Mouse (Mus musculus) forebrain, embryonic 13.5 days (tissue): ENCODE measurements around the gene Usp30. TPM values are rescaled to one million over a fixed set of nuclear protein-coding genes. Genes with fewer than 3 reads are reported as not detected.

Source experiments
- ATAC-seq: fragments of 200-750 bp; cut with Nextera tagmentation; 2 replicates; pipeline ENCODE4 v1.8.0; 2017
- H3K27ac ChIP-seq: fragments of 300-500 bp; sonication (generic); 2 replicates; pipeline ENCODE4 v1.5.1; 2015; ENCODE audit warnings: inconsistent platforms, mild to moderate bottlenecking, moderate library complexity
- H3K27me3 ChIP-seq: fragments of 300-500 bp; sonication (generic); 2 replicates; pipeline ENCODE4 v1.6.1; 2015; ENCODE audit warnings: mild to moderate bottlenecking, inconsistent platforms
- H3K36me3 ChIP-seq: fragments of 300-500 bp; sonication (generic); 2 replicates; pipeline ENCODE4 v1.6.1; 2015; ENCODE audit warnings: mild to moderate bottlenecking, inconsistent platforms; ENCODE audit not compliant: poor library complexity, severe bottlenecking
- H3K4me1 ChIP-seq: fragments of 300-500 bp; sonication (generic); 2 replicates; pipeline ENCODE4 v1.6.1; 2015; ENCODE audit warnings: inconsistent platforms
- H3K4me2 ChIP-seq: fragments of 300-500 bp; sonication (generic); 2 replicates; pipeline ENCODE4 v1.6.1; 2015; ENCODE audit warnings: inconsistent platforms, mild to moderate bottlenecking, moderate library complexity
- H3K4me3 ChIP-seq: fragments of 300-500 bp; sonication (generic); 2 replicates; pipeline ENCODE4 v1.5.1; 2015; ENCODE audit warnings: mild to moderate bottlenecking, inconsistent platforms
- H3K9ac ChIP-seq: fragments of 300-500 bp; sonication (generic); 2 replicates; pipeline ENCODE4 v1.6.1; 2015; ENCODE audit warnings: mild to moderate bottlenecking, inconsistent platforms
- H3K9me3 ChIP-seq: fragments of 300-500 bp; sonication (generic); replicated peaks from 2 replicates; pipeline ENCODE4 v1.6.1; 2016; ENCODE audit warnings: inconsistent platforms
- WGBS: fragments of 180-500 bp; shearing (Covaris S2); methylation state at CpG from one replicate; pipeline ENCODE4 v1.1.7; 2015; 5-methylcytosine and 5-hydroxymethylcytosine counted together
- polyA plus RNA-seq: library from polyadenylated mRNA; unstranded; fragments of >200 nt; fragmentation: Nextera tagmentation; extraction: Ambion mirVana; gene quantifications from 2 replicates; pipeline ENCODE4 v1.2.1, GENCODE M21; 2015

The Usp30 gene
- polyA plus RNA-seq, 1 experiment from 2014 or later, result 16.2 TPM

DNA sequence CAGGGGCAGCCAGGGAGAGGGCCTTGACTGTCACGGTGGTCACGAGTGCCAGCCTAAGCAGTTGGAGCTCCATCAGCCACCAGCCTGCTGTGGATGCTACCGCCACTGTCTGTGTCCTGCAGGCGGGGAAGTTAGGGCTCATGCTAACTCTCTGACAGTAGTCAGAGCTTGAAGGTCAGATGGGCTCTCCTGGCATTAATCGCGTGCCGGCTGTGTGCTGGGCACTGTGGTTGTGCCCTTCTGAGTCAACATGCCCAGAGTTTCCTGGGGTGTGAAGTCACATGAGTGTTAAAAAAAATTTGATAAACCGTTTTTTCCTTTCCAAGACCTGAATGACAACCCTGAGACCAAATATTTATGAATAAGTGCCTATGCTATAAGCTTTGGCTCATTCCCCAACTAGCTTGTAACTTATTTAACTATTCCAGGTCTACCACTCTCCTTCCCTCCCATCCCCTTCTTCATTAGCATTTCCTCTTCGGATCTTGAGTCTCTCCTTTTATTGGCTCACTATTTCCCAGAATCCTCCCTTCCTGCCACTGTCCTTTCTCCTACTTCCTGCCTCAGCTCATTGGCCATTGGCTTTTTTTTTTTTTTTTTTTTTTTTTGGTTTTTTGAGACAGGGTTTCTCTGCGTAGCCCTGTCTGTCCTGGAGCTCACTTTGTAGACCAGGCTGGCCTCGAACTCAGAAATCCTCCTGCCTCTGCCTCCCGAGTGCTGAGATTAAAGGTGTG, 87.3 kb downstream of the Usp30 start:
- WGBS, result 88% methylated on average over 12 of the region's 12 CpGs
- Histone ChIP-seq H3K27me3 (0 out of 2 replicates have a peak, but pooled peaks cover 4% of the 10 kb centered on the region), H3K9ac (no peak overlapping the region), H3K4me2 (no peak overlapping the region), H3K27ac (no peak overlapping the region), H3K4me3 (no peak overlapping the region), H3K36me3 (no peaks in the 10 kb centered on the region), H3K4me1 (no peaks in the 10 kb centered on the region), H3K9me3 (no peaks in the 10 kb centered on the region)
- ATAC-seq, result no peak

DNA sequence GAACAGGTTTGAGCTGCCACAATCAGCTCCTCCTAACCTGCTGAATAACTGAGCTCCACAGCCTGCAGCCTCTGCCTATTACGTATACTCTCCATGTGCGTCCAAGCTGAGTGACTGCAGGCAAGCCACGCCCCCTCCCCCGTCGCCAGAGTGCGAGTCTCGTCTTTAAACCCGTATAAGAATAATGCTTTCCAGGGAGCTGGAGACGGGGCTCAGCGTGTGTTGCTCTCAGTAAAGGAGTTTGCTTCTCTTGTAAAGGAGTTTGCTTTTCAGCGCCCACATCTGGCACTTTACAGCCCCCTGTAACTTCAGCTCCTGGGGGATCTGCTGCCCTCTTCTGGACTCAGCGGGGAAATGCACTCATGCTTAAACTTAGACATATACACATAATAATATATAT, 88.2 kb downstream of the Usp30 start:
- Histone ChIP-seq H3K4me3 (peak overlapping the region; percentile 27), H3K9ac (no peak overlapping the region), H3K9me3 (no peaks in the 10 kb centered on the region), H3K27ac (no peak overlapping the region), H3K36me3 (no peaks in the 10 kb centered on the region), H3K27me3 (0 out of 2 replicates have a peak, but pooled peaks cover 4% of the 10 kb centered on the region), H3K4me2 (peak overlapping the region; percentile 41), H3K4me1 (no peaks in the 10 kb centered on the region)
- ATAC-seq, result 0 out of 2 replicates have a peak, but pooled peaks have one; percentile 51
- WGBS, result 2% methylated on average over 12 of the region's 12 CpGs

DNA sequence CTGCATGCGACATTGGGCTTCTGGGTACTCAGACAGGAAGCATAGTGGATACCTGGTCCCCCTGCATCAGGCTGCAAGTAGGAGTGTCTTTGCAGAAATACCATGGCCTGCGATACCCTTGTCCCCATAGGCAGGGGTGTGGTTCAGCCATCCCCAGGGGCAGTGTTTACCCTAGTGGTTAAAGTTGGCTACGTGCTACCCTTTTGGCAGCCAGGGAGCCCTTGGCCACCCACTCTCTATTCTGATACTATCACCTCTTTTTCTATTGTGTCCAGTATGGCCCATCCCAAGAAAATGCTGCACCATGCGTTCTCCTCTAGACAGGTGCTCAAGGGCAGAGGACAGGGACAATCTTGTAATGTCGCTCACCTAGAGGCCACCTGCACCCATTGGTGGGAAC, 89.5 kb downstream of the Usp30 start:
- Histone ChIP-seq H3K4me1 (no peaks in the 10 kb centered on the region), H3K27me3 (0 out of 2 replicates have a peak, but pooled peaks cover 4% of the 10 kb centered on the region), H3K9me3 (no peaks in the 10 kb centered on the region), H3K27ac (no peak overlapping the region), H3K4me2 (no peak overlapping the region), H3K36me3 (no peaks in the 10 kb centered on the region), H3K4me3 (no peak overlapping the region), H3K9ac (no peak overlapping the region)
- no peak for ATAC-seq
- 81% methylated on average over 5 of the region's 5 CpGs for WGBS

DNA sequence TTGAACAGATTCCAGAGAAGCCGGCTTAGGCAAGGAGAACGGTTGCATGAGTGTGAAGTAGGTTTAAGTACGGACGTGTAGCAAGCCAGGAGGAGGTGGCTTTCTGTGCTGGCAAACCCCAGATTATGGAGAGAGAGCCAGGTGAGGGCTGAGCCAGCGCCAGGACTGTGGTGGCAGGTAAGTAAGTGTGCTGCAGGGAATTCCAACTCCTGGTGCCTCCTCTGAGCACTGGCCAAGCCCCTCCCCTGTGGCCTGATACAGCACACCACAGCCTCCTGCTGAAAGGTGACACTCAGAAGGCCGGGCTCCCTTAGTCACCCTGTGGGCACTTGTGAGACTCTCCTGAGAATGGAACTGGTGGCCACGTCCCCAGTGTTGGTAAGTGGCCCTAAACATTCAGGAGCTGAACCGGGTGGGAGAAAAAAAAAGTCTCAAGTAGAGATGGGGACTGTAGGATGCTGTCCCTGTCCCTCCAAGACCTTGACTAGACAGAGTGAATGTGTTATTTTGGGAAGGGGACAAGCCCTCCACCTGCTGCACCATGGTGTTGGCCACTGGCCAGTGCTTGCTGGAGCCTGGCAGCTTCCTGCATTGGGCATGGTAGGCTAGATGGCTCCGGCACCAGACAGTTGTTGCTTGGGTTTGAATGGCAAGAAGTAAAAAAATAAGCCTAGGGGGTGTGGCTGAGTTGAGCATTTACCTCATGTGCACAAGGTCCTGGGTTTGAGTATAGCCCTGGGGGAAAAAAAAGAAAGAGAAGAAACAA, 90.1 kb downstream of the Usp30 start:
- WGBS, result 64% methylated on average over 9 of the region's 9 CpGs
- Histone ChIP-seq H3K4me1 (no peaks in the 10 kb centered on the region), H3K4me3 (no peak overlapping the region), H3K4me2 (no peak overlapping the region), H3K27me3 (0 out of 2 replicates have a peak, but pooled peaks cover 4% of the 10 kb centered on the region), H3K36me3 (no peaks in the 10 kb centered on the region), H3K9me3 (no peaks in the 10 kb centered on the region), H3K27ac (no peak overlapping the region), H3K9ac (no peak overlapping the region)
- no peak for ATAC-seq

DNA sequence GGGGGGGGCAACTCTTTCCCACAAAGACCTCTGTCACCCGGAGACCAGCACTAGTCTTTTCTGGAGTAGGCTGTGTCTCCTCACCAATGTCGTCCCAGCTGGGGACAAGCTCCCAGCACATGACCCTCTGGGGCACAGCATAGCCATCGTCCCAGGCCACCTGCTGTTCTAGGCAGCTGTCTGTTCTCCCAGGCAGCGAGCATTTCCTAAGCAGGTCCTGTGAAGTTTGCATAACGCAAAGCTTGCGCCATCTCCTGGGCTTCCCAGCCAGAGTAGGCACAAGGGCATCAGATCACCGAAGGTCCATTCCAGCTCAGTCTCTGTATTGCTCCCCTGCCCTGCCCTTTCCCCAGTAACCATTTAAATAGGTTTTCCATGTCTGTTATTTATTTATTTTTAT, 92.0 kb downstream of the Usp30 start:
- Histone ChIP-seq H3K36me3 (no peaks in the 10 kb centered on the region), H3K27me3 (0 out of 2 replicates have a peak, but pooled peaks cover 4% of the 10 kb centered on the region), H3K4me2 (no peak overlapping the region), H3K4me3 (no peak overlapping the region), H3K27ac (no peak overlapping the region), H3K9ac (no peak overlapping the region), H3K9me3 (no peaks in the 10 kb centered on the region), H3K4me1 (no peaks in the 10 kb centered on the region)
- no peak for ATAC-seq
- 55% methylated on average over 7 of the region's 7 CpGs for WGBS

DNA sequence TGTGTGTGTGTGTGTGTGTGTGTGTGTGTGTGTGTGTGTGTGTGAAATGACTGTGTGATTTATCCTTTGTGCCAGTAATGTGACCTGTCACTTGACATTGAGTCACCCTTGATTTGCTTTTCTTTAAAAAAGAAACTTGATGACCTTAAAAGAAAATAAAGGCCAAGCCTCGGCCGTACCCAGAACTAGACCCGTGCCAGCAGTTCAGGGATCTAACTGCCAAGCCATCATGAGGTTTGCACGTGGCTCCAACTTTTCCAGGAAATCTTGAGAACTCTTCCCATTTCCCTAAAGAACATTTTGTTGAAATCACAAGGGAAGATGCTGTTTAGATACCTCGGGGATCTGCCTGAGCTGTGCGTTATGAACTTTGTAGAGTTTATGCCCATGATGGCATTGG, 96.2 kb downstream of the Usp30 start:
- H3K27ac ChIP-seq, result no peak overlapping the region
- WGBS, result 87% methylated on average over 6 of the region's 6 CpGs
- no peak for ATAC-seq
- H3K27me3 ChIP-seq, result no peaks in the 10 kb centered on the region
- H3K4me2 ChIP-seq, result no peak overlapping the region
- no peaks in the 10 kb centered on the region for H3K36me3 ChIP-seq
- H3K9me3 ChIP-seq, result no peaks in the 10 kb centered on the region
- no peak overlapping the region for H3K4me3 ChIP-seq
- H3K9ac ChIP-seq, result no peak overlapping the region
- H3K4me1 ChIP-seq, result no peaks in the 10 kb centered on the region

DNA sequence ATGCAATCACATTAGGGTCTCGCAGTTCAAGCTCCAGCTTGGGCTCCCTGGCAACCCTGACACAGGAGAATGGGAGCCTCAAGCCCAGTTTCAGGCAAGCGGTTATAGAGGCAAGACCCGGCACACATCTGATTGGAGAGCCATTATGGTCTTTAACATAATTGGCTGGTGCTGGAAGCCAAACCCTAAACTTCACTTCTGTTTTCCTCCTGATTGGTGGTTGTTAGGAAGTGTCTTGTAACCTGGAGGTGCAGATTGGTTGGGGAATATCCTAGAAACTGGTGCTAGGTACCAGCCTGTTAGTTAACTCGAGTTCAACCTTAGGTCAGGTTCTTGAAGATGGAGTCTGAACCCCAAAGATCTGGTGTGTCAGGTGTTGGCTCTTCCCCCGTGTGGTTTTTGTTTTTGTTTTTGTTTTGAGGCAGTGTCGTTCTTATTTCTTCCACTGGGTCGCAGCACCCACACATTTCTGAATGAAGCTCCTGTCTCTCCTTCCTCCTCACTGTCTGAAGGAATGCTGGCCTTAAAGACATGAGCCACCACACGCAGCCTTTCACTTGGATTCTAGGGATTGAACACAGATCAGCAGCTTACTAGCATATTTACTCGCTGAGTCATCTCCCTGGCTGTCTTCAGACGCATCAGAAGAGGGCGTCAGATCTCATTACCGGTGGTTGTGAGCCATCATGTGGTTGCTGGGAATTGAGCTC, 97.0 kb downstream of the Usp30 start:
- 63% methylated on average over 12 of the region's 12 CpGs for WGBS
- Histone ChIP-seq H3K4me2 (no peak overlapping the region), H3K4me1 (no peaks in the 10 kb centered on the region), H3K27ac (no peak overlapping the region), H3K9me3 (no peaks in the 10 kb centered on the region), H3K4me3 (no peak overlapping the region), H3K36me3 (no peaks in the 10 kb centered on the region), H3K9ac (no peak overlapping the region), H3K27me3 (no peaks in the 10 kb centered on the region)
- ATAC-seq, result no peak

DNA sequence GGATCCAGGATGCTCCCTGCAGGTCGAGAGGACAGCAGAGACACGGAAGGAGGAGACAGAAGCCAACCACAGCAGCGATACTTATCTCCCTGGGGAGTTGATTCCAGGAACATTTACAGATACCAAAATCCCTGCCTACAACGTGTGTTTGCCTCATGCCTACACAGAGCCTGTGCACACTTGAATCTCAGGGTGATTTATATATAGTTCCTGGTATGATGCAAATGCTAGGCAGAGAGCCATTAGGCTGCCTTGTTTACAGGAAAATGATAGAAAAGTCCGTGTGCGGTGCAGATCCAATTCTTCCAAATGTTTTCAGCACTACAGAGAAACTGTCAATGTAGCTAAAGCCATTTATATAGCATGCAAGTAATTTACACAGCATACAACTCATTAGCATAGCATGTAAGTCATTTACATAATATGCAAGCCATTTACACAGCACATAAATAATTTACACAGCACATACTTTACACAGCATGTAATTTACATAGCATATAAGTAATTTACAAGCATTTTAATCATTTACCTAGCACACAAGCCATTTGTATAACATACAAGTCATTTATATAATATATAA, 97.9 kb downstream of the Usp30 start:
- no peaks in the 10 kb centered on the region for H3K27me3 ChIP-seq
- H3K4me3 ChIP-seq, result no peak overlapping the region
- H3K9me3 ChIP-seq, result no peaks in the 10 kb centered on the region
- no peak for ATAC-seq
- no peaks in the 10 kb centered on the region for H3K4me1 ChIP-seq
- no peak overlapping the region for H3K9ac ChIP-seq
- 80% methylated on average over 6 of the region's 6 CpGs for WGBS
- H3K27ac ChIP-seq, result no peak overlapping the region
- H3K4me2 ChIP-seq, result no peak overlapping the region
- no peaks in the 10 kb centered on the region for H3K36me3 ChIP-seq

DNA sequence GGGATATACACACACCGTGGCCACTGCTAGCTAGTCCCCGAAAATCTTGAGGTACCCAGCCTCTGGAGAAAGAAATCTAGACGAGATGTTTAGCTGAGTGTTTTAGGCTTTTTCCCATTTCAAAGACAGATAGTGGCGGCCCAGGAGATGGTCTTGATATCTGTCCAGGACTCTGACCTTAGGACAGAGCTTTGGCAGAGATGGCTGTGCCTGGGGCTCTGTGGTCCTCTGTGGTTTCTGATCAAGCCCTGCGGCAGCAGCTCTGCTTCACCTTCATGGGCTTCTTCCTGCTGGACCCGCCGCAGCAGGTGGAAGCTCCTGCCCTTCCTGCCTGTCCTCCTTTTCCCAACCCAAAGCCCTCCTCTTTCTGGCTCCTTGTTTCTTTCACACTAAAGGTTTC, 105.1 kb downstream of the Usp30 start:
- no peak for ATAC-seq
- WGBS, result 87% methylated on average over 7 of the region's 7 CpGs
- Histone ChIP-seq H3K27ac (no peak overlapping the region), H3K27me3 (peaks cover 12% of the 10 kb centered on the region; the same call in 1 of the 2 replicates), H3K4me2 (no peak overlapping the region), H3K36me3 (no peaks in the 10 kb centered on the region), H3K9me3 (no peaks in the 10 kb centered on the region), H3K9ac (no peak overlapping the region), H3K4me3 (no peak overlapping the region), H3K4me1 (peaks cover 3% of the 10 kb centered on the region; the same call in 1 of the 2 replicates)

DNA sequence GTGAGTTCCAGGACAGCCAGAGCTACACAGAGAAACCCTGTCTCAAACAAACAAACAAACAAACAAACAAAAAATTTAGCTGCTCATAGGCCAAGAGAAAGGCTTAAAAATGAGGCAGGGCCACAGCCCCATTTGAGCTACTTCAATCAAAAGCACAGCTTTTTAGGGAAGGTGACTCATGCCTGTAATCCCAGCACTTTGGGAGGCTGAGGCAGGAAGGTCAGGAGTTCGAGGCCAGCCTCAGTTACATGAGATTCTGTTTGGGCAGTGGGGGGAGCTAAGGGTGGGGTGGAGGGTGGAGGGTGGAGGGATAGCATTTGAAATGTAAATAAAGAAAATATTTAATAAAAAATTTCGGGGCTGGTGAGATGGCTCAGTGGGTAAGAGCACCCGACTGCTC, 107.7 kb downstream of the Usp30 start:
- no peaks in the 10 kb centered on the region for H3K36me3 ChIP-seq
- no peak for ATAC-seq
- 92% methylated on average over 3 of the region's 3 CpGs for WGBS
- peaks cover 22% of the 10 kb centered on the region; the same call in 1 of the 2 replicates for H3K27me3 ChIP-seq
- peaks cover 14% of the 10 kb centered on the region for H3K4me1 ChIP-seq
- no peak overlapping the region for H3K4me2 ChIP-seq
- no peaks in the 10 kb centered on the region for H3K9me3 ChIP-seq
- H3K27ac ChIP-seq, result no peak overlapping the region
- H3K4me3 ChIP-seq, result no peak overlapping the region
- H3K9ac ChIP-seq, result no peak overlapping the region

DNA sequence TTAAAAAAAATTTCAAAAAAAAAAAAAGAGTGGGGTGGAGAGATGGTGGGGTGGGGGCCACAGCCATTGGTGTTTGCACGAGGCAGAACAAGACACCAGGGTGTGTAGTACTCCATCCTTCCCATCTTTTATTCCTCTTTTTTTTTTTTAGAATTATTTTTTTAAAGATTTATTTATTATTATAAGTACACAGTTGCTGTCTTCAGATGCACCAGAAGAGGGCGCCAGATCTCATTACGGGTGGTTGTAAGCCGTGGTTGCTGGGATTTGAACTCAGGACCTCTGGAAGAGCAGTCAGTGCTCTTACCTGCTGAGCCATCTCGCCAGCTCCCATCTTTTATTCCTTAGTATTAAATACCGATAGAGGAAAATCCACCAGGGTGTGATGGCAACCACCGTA, 108.2 kb downstream of the Usp30 start:
- WGBS, result 79% methylated on average over 7 of the region's 7 CpGs
- Histone ChIP-seq H3K27me3 (peaks cover 22% of the 10 kb centered on the region; the same call in 1 of the 2 replicates), H3K36me3 (no peaks in the 10 kb centered on the region), H3K4me1 (peaks cover 14% of the 10 kb centered on the region), H3K27ac (no peak overlapping the region), H3K9ac (no peak overlapping the region), H3K9me3 (no peaks in the 10 kb centered on the region), H3K4me3 (no peak overlapping the region), H3K4me2 (no peak overlapping the region)
- ATAC-seq, result no peak
